Mouse (Mus musculus): Measurements from ENCODE around the gene Stmnd1.
"Not testable (repeated sequence)": the region's sequence is repeated elsewhere in the genome, so short reads cannot be mapped to it uniquely, and the experiment has no call there.

Stmnd1 gene

DNA sequence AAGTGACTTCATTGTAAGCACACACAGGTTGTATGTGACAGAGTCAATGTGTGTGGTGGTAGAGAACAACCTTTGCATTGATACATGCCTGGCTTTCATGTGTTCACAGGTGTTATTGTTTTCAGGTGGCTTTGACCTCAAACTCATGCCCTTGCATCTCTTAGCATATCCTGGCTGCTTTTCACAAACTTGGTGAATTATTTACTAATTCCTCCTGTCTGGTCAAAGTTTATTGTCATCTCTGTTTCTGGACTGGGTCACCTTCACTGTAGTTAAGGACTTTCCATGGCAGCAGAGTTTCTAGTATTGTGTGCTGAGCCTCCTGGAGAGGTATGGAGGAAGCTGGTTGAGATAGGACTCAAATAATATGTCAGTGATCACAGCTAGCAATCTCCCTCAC, 20.8 kb downstream of the Stmnd1 start:
- no peak for DNase-seq

DNA sequence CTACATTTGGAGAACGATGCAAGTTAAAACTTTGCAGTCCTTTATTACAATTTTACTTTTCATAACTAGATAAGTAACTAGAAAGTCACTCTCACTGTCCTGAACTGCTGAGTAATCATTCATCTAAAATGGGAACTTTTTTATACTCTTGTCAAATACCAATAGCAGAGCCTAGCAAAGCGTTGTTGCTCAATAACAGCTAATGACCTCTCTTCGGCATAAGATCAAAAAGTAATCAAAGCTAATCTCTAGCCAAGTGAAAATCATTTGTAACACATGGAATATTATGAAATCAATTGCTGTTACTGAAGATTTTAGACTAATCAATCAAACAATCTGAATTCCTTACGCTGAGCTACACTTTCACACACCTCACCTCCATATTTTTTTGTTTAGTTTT, 24.2 kb downstream of the Stmnd1 start:
- no peak for DNase-seq

DNA sequence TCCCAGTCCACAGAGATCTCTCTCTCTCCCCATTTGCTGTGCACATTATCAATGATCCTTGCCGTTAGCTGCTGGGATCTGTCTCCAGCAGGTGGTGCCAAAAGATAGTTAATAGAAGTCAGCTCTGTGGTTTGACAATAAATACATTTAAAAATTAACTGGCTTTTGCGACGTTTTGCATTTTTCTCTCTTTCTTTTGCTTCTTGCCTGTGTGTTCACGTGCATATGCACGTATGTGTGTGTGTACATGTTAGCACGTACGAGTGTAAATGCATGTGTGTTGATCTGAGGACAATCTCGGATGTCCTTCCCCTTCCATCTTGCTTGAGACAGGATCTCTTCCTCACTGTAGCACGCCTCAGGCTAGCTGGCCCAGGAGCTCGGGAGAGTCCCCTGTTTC, 37.3 kb downstream of the Stmnd1 start:
- DNase-seq: peak; percentile 44 to 70

DNA sequence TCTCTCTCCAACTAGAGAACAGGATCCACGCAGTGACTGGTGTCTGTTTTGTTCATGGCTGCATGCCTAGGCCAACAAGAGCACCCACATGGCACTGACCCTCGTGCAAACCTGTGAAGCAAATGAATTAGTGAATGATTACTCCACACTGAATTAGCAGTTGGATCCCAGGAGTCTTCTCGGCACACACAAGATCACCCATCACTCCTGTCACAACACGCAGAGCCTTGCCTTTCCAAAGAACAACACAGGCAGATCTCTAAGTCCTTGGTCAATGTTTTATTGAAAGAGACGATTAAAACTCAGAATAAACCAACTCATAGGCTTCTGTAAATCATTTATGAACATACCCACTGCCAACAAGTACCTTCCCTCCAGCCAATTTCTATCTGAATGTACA, 39.7 kb downstream of the Stmnd1 start:
- peak; percentile 40 to 68 for DNase-seq

DNA sequence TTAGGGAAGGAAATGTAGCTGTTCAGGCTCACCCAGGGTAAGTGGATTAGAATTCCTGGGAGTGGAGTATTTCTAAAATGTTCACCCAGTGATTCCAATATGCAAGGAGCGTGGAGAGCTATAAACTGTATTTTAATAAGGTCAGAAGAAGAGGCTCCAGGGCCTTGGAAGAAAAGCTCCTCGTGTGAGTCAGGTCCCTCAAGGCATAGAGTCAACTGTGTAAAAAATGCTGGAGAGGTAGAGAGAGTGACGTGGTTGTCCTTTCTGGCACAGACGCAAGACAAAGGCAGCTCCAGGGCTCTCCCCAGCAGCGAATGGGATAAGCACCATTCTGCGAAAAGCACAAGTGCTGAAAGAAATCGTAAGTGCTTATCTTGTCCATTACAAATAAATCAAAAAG, 41.6 kb downstream of the Stmnd1 start:
- no peak for DNase-seq

DNA sequence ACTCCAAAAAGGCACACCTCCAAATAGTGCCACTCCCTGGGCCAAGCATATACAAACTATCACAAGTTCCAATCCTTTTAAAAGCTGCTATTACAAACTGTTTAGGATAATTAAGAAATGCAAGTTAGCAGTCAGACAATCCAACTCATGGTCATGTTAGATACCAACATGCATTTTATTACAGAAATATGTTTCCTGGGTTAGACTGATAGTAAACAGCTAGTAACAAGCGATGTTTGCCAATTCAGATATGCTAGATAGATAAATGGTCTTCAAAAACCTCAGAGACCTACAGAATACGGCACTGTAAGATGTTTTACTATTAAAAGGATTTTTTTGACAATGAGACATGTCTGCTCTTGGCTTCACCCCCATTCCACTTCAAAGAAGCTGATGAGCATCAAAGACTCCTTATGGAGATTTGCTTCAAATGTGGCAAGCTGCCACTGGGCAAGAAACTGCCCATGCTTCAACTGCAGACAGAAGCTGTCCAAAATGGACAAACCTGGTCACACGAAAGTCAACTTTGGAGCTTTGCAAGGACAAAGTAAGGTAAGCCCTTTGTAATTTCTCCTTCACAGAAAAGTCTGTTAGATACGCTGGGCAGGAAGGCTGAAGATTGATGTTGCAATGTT, 52.9 kb downstream of the Stmnd1 start:
- DNase-seq: no peak

DNA sequence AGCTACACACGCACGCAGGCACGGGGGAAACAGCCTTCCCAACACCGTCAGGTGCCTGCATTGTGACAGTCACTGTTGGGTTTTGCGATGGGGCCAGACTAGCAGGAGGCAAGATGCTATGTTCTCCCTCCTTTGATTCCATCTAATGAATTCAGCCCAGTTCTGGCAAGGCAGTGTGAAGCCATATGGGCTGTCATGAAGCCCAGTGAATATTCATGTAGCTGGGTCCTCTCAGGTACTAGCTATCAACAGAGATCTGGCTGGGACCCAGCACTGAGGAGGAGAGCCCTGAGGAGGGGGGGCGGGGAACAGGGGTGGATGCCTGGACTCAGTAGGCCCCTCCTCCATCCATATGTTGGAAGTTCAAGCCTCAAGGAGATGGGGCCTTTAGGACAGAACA, 61.5 kb downstream of the Stmnd1 start:
- no peak for DNase-seq

DNA sequence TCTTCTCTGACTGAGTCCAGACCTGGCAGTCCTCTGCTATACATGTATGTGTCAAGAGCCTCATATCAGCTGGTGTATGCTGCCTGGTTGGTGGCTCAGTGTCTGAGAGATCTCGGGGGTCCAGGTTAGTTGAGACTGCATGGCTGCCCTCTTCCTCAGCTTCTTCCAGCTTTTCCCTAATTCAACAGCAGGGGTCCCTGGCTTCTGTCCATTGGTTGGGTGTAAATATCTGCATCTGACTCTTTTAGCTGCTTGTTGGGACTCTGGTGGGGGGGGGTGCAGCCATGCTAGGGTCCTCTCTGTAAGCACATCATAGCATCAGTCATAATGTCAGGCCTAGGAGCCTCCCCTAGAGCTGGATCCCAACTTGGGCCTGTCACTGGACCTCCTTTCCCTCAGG, 62.8 kb downstream of the Stmnd1 start:
- DNase-seq: not testable (repeated sequence)

DNA sequence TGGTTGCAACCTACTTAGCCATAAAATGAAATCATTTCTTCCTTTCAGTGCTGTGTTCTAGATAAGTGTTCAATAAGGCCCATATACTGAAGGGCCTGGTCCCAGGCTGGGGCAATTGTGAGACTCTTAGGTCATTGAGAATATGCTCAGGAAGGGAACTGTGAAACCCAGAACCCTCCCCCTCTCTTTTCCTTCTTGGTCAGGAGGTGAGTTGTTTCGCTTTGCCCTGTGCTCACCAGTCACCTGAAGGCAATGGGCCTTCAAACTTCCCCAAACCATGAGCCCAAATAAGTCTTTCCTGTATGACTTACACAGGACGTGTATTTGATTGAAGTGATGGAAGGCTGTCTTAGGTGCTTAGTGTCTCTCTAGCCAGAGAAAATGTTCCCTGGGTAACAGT, 64.3 kb downstream of the Stmnd1 start:
- no peak for DNase-seq

DNA sequence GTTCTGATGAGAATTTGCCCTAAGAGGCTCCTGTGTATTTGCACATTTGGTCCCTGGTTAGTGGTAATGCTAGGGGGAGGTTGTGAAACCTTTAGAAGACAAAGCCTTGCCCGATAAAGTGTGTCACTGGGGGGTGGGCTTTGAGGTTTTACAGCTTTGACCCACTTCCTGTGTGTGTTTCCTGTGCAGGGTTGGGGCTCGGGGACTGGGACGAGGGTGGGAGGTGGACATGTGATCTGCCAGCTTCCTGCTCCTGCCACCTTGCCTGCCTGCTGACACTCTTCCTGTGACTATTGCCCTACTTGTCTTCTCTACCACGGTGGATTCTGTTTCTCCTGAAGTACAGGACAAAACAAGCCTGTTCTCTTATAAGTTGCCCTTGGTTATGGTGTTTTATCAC, 66.4 kb downstream of the Stmnd1 start:
- DNase-seq: no peak

DNA sequence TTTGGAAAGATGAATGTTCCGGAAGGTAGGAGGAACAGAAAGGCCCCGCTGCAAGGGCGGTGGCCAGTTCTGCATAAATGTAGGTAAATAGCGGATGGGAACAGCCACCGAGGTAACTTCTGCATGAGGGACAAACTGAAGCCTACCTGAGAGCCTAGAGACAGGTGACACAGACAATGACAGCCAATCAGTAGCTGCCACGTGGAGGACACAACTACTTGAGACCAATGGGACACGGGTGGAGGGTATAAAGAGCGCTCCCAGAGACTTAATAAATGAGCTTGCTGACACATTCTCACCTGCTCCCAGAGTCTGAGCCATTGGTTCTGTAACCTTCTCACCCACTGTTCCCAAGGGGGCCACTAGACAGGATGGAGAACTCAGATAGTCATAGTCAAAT, 67.1 kb downstream of the Stmnd1 start:
- no peak for DNase-seq

DNA sequence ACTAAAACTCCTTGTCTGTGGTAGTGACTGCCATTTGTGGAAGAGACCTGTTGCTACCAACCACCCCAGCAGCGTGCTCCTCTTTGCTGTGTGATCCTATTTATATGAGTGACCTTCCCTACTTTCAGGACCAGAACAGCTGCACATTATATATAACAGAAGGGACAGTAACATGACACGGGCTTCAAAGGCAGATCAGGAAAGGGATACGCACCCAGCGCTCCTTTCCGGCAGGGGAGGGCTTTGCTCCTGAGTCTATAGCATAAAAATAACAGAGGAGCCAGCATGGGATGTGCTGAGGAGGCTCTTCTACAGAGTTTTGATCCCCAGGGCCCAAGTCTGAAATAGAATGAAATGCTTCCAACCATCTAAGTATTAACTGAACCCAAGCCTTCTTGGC, 67.9 kb downstream of the Stmnd1 start:
- DNase-seq: no peak

DNA sequence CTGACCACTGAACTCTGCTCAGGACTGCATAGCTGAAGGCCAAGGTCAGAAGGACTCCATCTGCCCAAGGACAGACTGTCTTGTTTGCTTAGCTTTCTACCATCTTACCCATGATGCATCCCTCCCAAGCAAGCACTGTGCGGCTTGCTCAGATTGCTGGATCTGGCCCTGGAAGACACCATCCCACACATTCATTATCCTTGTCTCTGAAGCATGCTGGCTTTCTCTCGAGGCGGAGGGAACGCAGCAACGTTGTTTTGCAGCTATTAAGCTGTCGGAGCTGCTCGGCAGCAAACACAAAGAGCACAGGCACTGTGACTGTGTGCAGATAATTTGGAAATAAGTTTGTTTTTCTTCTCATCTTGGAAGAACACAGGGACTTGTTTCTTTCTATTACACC, 69.7 kb downstream of the Stmnd1 start:
- no peak for DNase-seq

DNA sequence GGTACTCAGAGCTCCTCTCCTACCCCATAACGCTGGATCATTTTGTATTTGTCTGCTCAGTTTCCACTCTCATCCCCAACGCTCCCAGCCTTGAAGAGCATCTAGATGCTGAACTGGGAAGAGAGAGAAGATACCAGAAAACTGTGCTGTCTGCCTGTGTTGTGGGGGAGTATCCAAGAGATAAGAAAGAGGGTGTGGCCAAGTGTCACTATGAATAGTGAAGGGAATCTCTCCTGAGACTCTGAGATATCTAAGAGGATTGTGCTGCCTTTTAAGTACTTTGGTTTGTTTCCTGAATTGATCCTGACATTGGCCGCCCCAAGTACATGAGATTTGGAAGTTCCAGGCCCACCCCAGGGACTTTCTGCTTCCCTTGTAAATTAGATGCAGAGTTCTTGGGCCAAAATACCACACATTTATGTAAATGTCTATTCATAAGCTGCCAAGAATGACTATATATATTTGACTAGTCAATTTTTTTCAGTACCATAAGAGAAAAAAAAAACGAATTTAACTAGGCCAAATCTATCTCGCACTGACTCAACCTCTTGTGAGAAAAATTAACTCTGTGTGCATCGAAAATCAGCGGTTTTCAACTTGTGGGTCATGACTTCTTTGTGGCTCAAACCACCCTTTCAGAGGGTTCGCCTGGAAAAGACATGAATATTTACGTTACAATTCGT, 73.5 kb downstream of the Stmnd1 start:
- DNase-seq: no peak

DNA sequence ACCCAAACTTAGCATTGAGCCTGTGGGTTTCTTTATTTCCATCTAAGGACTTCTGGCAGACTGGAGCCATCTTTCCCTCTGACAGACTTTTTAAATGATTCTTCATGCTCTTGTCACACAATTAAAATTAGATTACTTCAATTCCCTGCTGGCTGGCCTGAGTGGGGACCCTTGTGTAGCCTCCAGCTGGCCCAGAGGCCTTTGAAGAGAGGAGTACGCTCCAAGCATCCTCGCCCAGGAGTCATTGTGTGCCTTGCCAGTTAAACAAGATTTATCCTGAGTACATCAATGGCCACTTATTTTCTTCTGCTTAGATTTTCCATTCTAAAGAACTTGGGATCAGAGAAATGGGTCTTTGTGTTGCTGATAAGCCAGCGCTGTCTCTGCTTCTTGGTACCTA, 76.1 kb downstream of the Stmnd1 start:
- no peak for DNase-seq

All from kidney, postnatal 25 days (tissue).